Mouse (Mus musculus) CH12.LX (cell line): ENCODE data around the gene Ganc. TPM values are rescaled to one million over a fixed set of nuclear protein-coding genes. Genes with fewer than 3 reads are reported as not detected.

Experiments
- DNase-seq: peaks from one replicate; pipeline ENCODE4 v3.0.0-alpha.2; 2013; ENCODE audit errors: extremely low read depth
- H3K27ac ChIP-seq: 2 replicates; pipeline ENCODE4 v1.5.1; 2012; ENCODE audit warnings: low read depth, mild to moderate bottlenecking, control low read depth, moderate library complexity; ENCODE audit not compliant: insufficient read depth
- H3K27me3 ChIP-seq: replicated peaks from 2 replicates; pipeline ENCODE3; 2012; ENCODE audit warnings: inconsistent platforms
- H3K36me3 ChIP-seq, 2 experiments: replicated peaks in 1 of 2; 2 replicates each; pipeline versions ENCODE3 to v1.6.1; 2012; ENCODE audit warnings: inconsistent platforms in 1 of 2, low read length in 1 of 2, mild to moderate bottlenecking in 1 of 2, mixed read lengths in 1 of 2, moderate library complexity in 1 of 2; ENCODE audit not compliant: control insufficient read depth in 1 of 2, insufficient read depth in 1 of 2
- H3K4me1 ChIP-seq, 2 experiments: 2 replicates each; pipeline ENCODE4 v1.6.1; 2012; ENCODE audit warnings: inconsistent platforms in 1 of 2, moderate library complexity in 1 of 2; ENCODE audit not compliant: insufficient read depth in 2 of 2, control insufficient read depth in 1 of 2
- H3K4me2 ChIP-seq: 2 replicates; pipeline ENCODE4 v1.6.1; 2012; ENCODE audit warnings: low read depth, mild to moderate bottlenecking, control low read depth; ENCODE audit not compliant: poor library complexity, insufficient read depth, severe bottlenecking
- H3K4me3 ChIP-seq, 3 experiments: fragments of 150-350 bp in 1 of 3; sonication (generic) in 1 of 3; replicated peaks in 1 of 3; 2 replicates each; pipeline versions ENCODE3 to v1.5.1; 2011 to 2012; ENCODE audit warnings: low read depth in 2 of 3, low read length in 2 of 3, mild to moderate bottlenecking in 2 of 3, moderate library complexity in 2 of 3, control low read depth in 1 of 3, improper control_type of control experiment in 1 of 3, inconsistent platforms in 1 of 3, mixed read lengths in 1 of 3; ENCODE audit not compliant: poor library complexity in 1 of 3
- H3K79me2 ChIP-seq: replicated peaks from 2 replicates; pipeline ENCODE4 v1.6.1; 2012; ENCODE audit warnings: mild to moderate bottlenecking, moderate library complexity; ENCODE audit not compliant: control insufficient read depth, poor library complexity, insufficient read depth, severe bottlenecking; ENCODE audit errors: extremely low read depth
- H3K9ac ChIP-seq: 2 replicates; pipeline ENCODE4 v1.6.1; 2012; ENCODE audit warnings: low read depth, mild to moderate bottlenecking, control low read depth, moderate library complexity; ENCODE audit not compliant: insufficient read depth
- H3K9me3 ChIP-seq: replicated peaks from 2 replicates; pipeline ENCODE3; 2012; ENCODE audit warnings: low read length, inconsistent platforms, mixed read lengths
- BHLHE40 ChIP-seq: IDR thresholded peaks from 2 replicates; pipeline ENCODE4 v1.6.1; 2011; ENCODE audit warnings: mild to moderate bottlenecking, low read depth, low read length, improper control_type of control experiment
- CHD1 ChIP-seq: IDR thresholded peaks from 2 replicates; pipeline ENCODE4 v1.6.1; 2012; ENCODE audit warnings: low read depth, low read length, improper control_type of control experiment, inconsistent platforms
- CHD2 ChIP-seq: IDR thresholded peaks from 2 replicates; pipeline ENCODE4 v1.6.1; 2011; ENCODE audit warnings: low read length, improper control_type of control experiment
- ELF1 ChIP-seq: IDR thresholded peaks from 2 replicates; pipeline ENCODE4 v1.6.1; 2014; ENCODE audit warnings: low read depth, mild to moderate bottlenecking, inconsistent platforms, low read length, improper control_type of control experiment
- EP300 ChIP-seq: IDR thresholded peaks from 2 replicates; pipeline ENCODE4 v1.6.1; 2011; ENCODE audit warnings: low read length, improper control_type of control experiment
- ETS1 ChIP-seq: conservative IDR thresholded peaks from 2 replicates; pipeline ENCODE4 v1.6.1; 2012; ENCODE audit warnings: low read depth, mild to moderate bottlenecking, inconsistent platforms, low read length, improper control_type of control experiment, moderate library complexity
- HCFC1 ChIP-seq: IDR thresholded peaks from 2 replicates; pipeline ENCODE4 v1.6.1; 2012; ENCODE audit warnings: low read depth, mild to moderate bottlenecking, inconsistent platforms, low read length, improper control_type of control experiment
- IRF4 ChIP-seq: IDR thresholded peaks from 2 replicates; pipeline ENCODE4 v1.6.1; 2014; ENCODE audit warnings: low read depth, mild to moderate bottlenecking, inconsistent platforms, low read length, improper control_type of control experiment
- JUN ChIP-seq: IDR thresholded peaks from 2 replicates; pipeline ENCODE4 v1.6.1; 2011; ENCODE audit warnings: low read depth, mild to moderate bottlenecking, low read length, improper control_type of control experiment, moderate library complexity; ENCODE audit not compliant: insufficient read depth
- MEF2A ChIP-seq: IDR thresholded peaks from 2 replicates; pipeline ENCODE4 v1.6.1; 2014; ENCODE audit warnings: low read depth, mild to moderate bottlenecking, inconsistent platforms, low read length, improper control_type of control experiment, borderline replicate concordance
- MYC ChIP-seq: IDR thresholded peaks from 2 replicates; pipeline ENCODE4 v1.6.1; 2011; ENCODE audit warnings: low read depth, mild to moderate bottlenecking, improper control_type of control experiment, low read length
- NRF1 ChIP-seq: IDR thresholded peaks from 2 replicates; pipeline ENCODE4 v1.6.1; 2014; ENCODE audit warnings: low read depth, mild to moderate bottlenecking, inconsistent platforms, low read length, improper control_type of control experiment, moderate library complexity
- PAX5 ChIP-seq: IDR thresholded peaks from 2 replicates; pipeline ENCODE4 v1.6.1; 2012; ENCODE audit warnings: low read length, inconsistent platforms, mixed read lengths
- POLR2AphosphoS2 ChIP-seq: IDR thresholded peaks from 2 replicates; pipeline ENCODE4 v1.6.1; 2011; ENCODE audit warnings: low read depth, low read length, improper control_type of control experiment
- RAD21 ChIP-seq: IDR thresholded peaks from 2 replicates; pipeline ENCODE4 v1.6.1; 2011; ENCODE audit warnings: low read depth, mild to moderate bottlenecking, low read length, improper control_type of control experiment, moderate library complexity
- TBP ChIP-seq: conservative IDR thresholded peaks from 2 replicates; pipeline ENCODE4 v1.6.1; 2011; ENCODE audit warnings: low read depth, low read length, improper control_type of control experiment
- USF1 ChIP-seq: IDR thresholded peaks from 2 replicates; pipeline ENCODE4 v1.6.1; 2014; ENCODE audit warnings: low read depth, mild to moderate bottlenecking, inconsistent platforms, low read length, improper control_type of control experiment
- ZMIZ1 ChIP-seq: IDR thresholded peaks from 2 replicates; pipeline ENCODE4 v1.6.1; 2012; ENCODE audit warnings: low read depth, mild to moderate bottlenecking, inconsistent platforms, low read length, improper control_type of control experiment
- dilution Hi-C: fragments of 300-500 bp; cut with MboI; formaldehyde crosslinking; loops from 2 replicates; pipeline ENCODE4 v1.14.3; 2020; ENCODE audit warnings: low sequenced_read_pairs; ENCODE audit not compliant: extremely low pct_unique_long_range_greater_than_20kb, extremely low pct_ligation_motif_present
- in situ Hi-C: fragments of 300-500 bp; cut with MboI; formaldehyde crosslinking; loops from 3 replicates; pipeline ENCODE4 v1.14.3; 2019; ENCODE audit warnings: low sequenced_read_pairs, low pct_ligation_motif_present, low pct_unique_long_range_greater_than_20kb, mixed read lengths
- polyA plus RNA-seq: library from polyadenylated mRNA; unstranded; fragments of >175 nt; gene quantifications from 2 replicates; pipeline ENCODE4 v1.2.1, GENCODE M21; 2012; ENCODE audit warnings: low read depth; ENCODE audit not compliant: insufficient read length
- total RNA-seq, 2 experiments: library from RNA; depleted of rRNA; stranded (reverse); fragments of 300-350 nt in 1 of 2; fragments of >200 nt in 1 of 2; gene quantifications; 2 replicates each; pipeline ENCODE4 v1.2.3; 2012 to 2014

Gene Ganc
- total and polyA plus RNA-seq, 3 experiments, result 7.0 to 9.6 (median 9.5) TPM

- H3K4me2 ChIP-seq, result no peak overlapping the region
- no peaks in the 10 kb centered on the region for H3K79me2 ChIP-seq
- in situ Hi-C loops (no loop called here), dilution Hi-C loops (no loop called here)
- no peak overlapping the region for H3K4me3 ChIP-seq
- DNase-seq, result no peak
- peaks cover 31 to 62% of the 10 kb centered on the region in 2 experiments for H3K4me1 ChIP-seq
- TF ChIP-seq CHD2 (peak; percentile 54; the same call in 1 of the 2 replicates), ELF1 (no peak), BHLHE40 (peak; percentile 51), USF1 (no peak), CHD1 (no peak), MYC (no peak), POLR2AphosphoS2 (0 out of 2 replicates have a peak, but pooled peaks have one; percentile 45)
- no peaks in the 10 kb centered on the region for H3K9me3 ChIP-seq
- H3K27me3 ChIP-seq, result no peaks in the 10 kb centered on the region
- H3K27ac ChIP-seq, result no peak overlapping the region
- H3K36me3 ChIP-seq, result peaks cover 12 to 46% of the 10 kb centered on the region in 2 experiments
- H3K9ac ChIP-seq, result no peak overlapping the region
Observed at GRCm38 (mm10) chr2:120501931-120502604, 98.4 kb downstream of the Ganc start.

GRCm38 (mm10) chr2:120502605-120502990 is 98.9 kb downstream of the Ganc start:
- H3K27me3 ChIP-seq, result no peaks in the 10 kb centered on the region
- dilution Hi-C loops (no loop called here), in situ Hi-C loops (no loop called here)
- no peak overlapping the region for H3K4me2 ChIP-seq
- H3K27ac ChIP-seq, result no peak overlapping the region
- H3K9ac ChIP-seq, result no peak overlapping the region
- H3K36me3 ChIP-seq, result peaks cover 12 to 48% of the 10 kb centered on the region in 2 experiments
- TF ChIP-seq RAD21, result no peak
- TF ChIP-seq HCFC1, result no peak
- TF ChIP-seq USF1, result no peak
- no peak for TF ChIP-seq JUN
- TF ChIP-seq TBP, result no peak
- no peak for TF ChIP-seq ZMIZ1
- TF ChIP-seq NRF1, result no peak
- no peak for TF ChIP-seq IRF4
- no peak for TF ChIP-seq PAX5
- TF ChIP-seq ETS1, result no peak
- no peak for TF ChIP-seq MEF2A
- TF ChIP-seq EP300, result no peak
- no peak for TF ChIP-seq POLR2AphosphoS2
- TF ChIP-seq BHLHE40, result no peak
- no peak overlapping the region for H3K4me3 ChIP-seq
- no peaks in the 10 kb centered on the region for H3K9me3 ChIP-seq
- H3K4me1 ChIP-seq, result peaks cover 31 to 62% of the 10 kb centered on the region in 2 experiments
- DNase-seq, result no peak
- no peaks in the 10 kb centered on the region for H3K79me2 ChIP-seq
